Mouse (Mus musculus): ENCODE results near the gene Aig1. TPM values are rescaled to one million over a fixed set of nuclear protein-coding genes. Genes with fewer than 3 reads are reported as not detected.

Aig1 gene
- total and polyA plus RNA-seq, 3 experiments: 0.13 TPM; not detected in 2

DNA sequence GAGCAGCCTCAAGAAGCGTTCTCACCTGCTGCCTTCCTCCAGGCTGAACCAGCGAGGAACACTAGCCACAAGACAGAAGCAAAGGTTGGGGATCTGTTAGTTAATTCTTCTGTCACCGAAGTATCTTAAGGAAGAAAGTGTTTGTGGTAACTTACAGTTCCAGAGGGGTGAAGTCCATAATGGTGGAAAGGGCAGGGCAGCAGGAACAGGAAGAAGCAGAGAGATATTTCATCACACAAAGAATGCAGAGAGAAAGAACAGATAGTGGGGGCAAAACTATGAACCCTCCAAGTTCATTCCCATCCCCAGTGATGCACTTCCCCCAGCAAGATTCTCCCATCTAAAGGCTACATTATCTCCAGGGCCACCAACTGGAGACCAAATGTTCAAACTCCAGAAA lies 13.7 kb downstream of the Aig1 start:
- no peaks in the 10 kb centered on the region for H3K9me3 ChIP-seq (replicated peaks; ENCODE audit: insufficient read depth, low read length)
- no peaks in the 10 kb centered on the region for H3K79me2 ChIP-seq (ENCODE audit: control insufficient read depth, insufficient read depth, low read length, poor library complexity)
- H3K4me3 ChIP-seq (ENCODE audit: control insufficient read depth in 1 of 2, insufficient read depth in 1 of 2, low read depth in 2 of 2, low read length in 2 of 2): no peak overlapping the region
- H3K9ac ChIP-seq (ENCODE audit: control insufficient read depth, low read depth, low read length, poor library complexity, severe bottlenecking): no peak overlapping the region
- no peaks in the 10 kb centered on the region for H3K4me1 ChIP-seq (ENCODE audit: control insufficient read depth in 1 of 2, insufficient read depth in 2 of 2, low read length in 2 of 2)
- no peak for DNase-seq (ENCODE audit: low read depth, low spot score)
- TF ChIP-seq SIN3A (IDR thresholded peaks at IDR 0.05; ENCODE audit: low read length): no peak
- TF ChIP-seq GATA1 (IDR thresholded peaks at IDR 0.05; ENCODE audit: low read depth, low read length): no peak
- no peak for TF ChIP-seq USF2 (IDR thresholded peaks at IDR 0.05; ENCODE audit: borderline replicate concordance in 1 of 2, insufficient read depth in 1 of 2, low read depth in 1 of 2, low read length in 2 of 2)
- no peak for TF ChIP-seq ETS1 (IDR thresholded peaks at IDR 0.05; ENCODE audit: low read depth, low read length)
- no peak for TF ChIP-seq TBP (IDR thresholded peaks at IDR 0.05; ENCODE audit: low read depth, low read length)
- TF ChIP-seq USF1 (IDR thresholded peaks at IDR 0.05; ENCODE audit: low read depth, low read length): no peak
- no peak for TF ChIP-seq ELF1 (IDR thresholded peaks at IDR 0.05; ENCODE audit: low read depth, low read length)
- TF ChIP-seq MAFK (IDR thresholded peaks at IDR 0.05; ENCODE audit: borderline replicate concordance, low read depth, low read length): no peak
- no peak for TF ChIP-seq POLR2AphosphoS2 (IDR thresholded peaks at IDR 0.05; ENCODE audit: low read length)
- no peak for TF ChIP-seq MAX (IDR thresholded peaks at IDR 0.05; ENCODE audit: low read length)
- no peak for TF ChIP-seq POLR2AphosphoS5 (IDR thresholded peaks at IDR 0.05; ENCODE audit: borderline replicate concordance, low read depth, low read length)
- no peak for TF ChIP-seq RCOR1 (IDR thresholded peaks at IDR 0.05; ENCODE audit: low read depth, low read length)
- TF ChIP-seq CHD2 (IDR thresholded peaks at IDR 0.05; ENCODE audit: low read length): no peak
- TF ChIP-seq MXI1 (IDR thresholded peaks at IDR 0.05; ENCODE audit: low read depth, low read length): no peak
- no peak for TF ChIP-seq POLR2A (IDR thresholded peaks at IDR 0.05; ENCODE audit: control insufficient read depth in 1 of 2, insufficient read depth in 1 of 2, low read depth in 1 of 2, low read length in 2 of 2, poor library complexity in 1 of 2)
- no peaks in the 10 kb centered on the region for H3K36me3 ChIP-seq (ENCODE audit: control insufficient read depth in 1 of 2, insufficient read depth in 2 of 2, low read length in 2 of 2)
- H3K27ac ChIP-seq (ENCODE audit: control insufficient read depth, low read depth, low read length): no peak overlapping the region
- no peaks in the 10 kb centered on the region for H3K27me3 ChIP-seq (ENCODE audit: control insufficient read depth in 1 of 2, insufficient read depth in 2 of 2, low read length in 2 of 2)

GRCm38 (mm10) chr10:13850071-13850470 lies 18.7 kb downstream of the Aig1 start:
- Histone ChIP-seq H3K9me3 (replicated peaks; ENCODE audit: insufficient read depth, low read length) (no peaks in the 10 kb centered on the region), H3K79me2 (ENCODE audit: control insufficient read depth, insufficient read depth, low read length, poor library complexity) (no peaks in the 10 kb centered on the region), H3K9ac (ENCODE audit: control insufficient read depth, low read depth, low read length, poor library complexity, severe bottlenecking) (no peak overlapping the region), H3K4me1 (ENCODE audit: control insufficient read depth in 1 of 2, insufficient read depth in 2 of 2, low read length in 2 of 2) (no peaks in the 10 kb centered on the region), H3K27me3 (ENCODE audit: control insufficient read depth in 1 of 2, insufficient read depth in 2 of 2, low read length in 2 of 2) (no peaks in the 10 kb centered on the region), H3K27ac (ENCODE audit: control insufficient read depth, low read depth, low read length) (no peak overlapping the region), H3K36me3 (ENCODE audit: control insufficient read depth in 1 of 2, insufficient read depth in 2 of 2, low read length in 2 of 2) (no peaks in the 10 kb centered on the region), H3K4me3 (ENCODE audit: control insufficient read depth in 1 of 2, insufficient read depth in 1 of 2, low read depth in 2 of 2, low read length in 2 of 2) (no peak overlapping the region)
- no peak for TF ChIP-seq UBTF (IDR thresholded peaks at IDR 0.05; ENCODE audit: borderline replicate concordance, insufficient read depth, low read depth, low read length)
- TF ChIP-seq GABPA (IDR thresholded peaks at IDR 0.05; ENCODE audit: low read depth, low read length): no peak
- TF ChIP-seq NRF1 (IDR thresholded peaks at IDR 0.05; ENCODE audit: insufficient read depth, low read depth, low read length, poor library complexity, severe bottlenecking): no peak
- no peak for TF ChIP-seq RAD21 (IDR thresholded peaks at IDR 0.05; ENCODE audit: low read depth, low read length)
- no peak for TF ChIP-seq RCOR1 (IDR thresholded peaks at IDR 0.05; ENCODE audit: low read depth, low read length)
- TF ChIP-seq SIN3A (IDR thresholded peaks at IDR 0.05; ENCODE audit: low read length): no peak
- no peak for DNase-seq (ENCODE audit: low read depth, low spot score)
